Mouse (Mus musculus): Measurements from ENCODE around the gene Wdr31. TPM values are rescaled to one million over a fixed set of nuclear protein-coding genes. Genes with fewer than 3 reads are reported as not detected.
A peak's percentile ranks its signal among the peaks of the same experiment; 100 is the strongest.
"Not testable (repeated sequence)": the region's sequence is repeated elsewhere in the genome, so short reads cannot be mapped to it uniquely, and the experiment has no call there.

Wdr31 gene
- polyA plus RNA-seq, 1 experiment from 2014 or later = 5.2 TPM

- TF ChIP-seq EP300 (IDR thresholded peaks at IDR 0.05) (no peak), CTCF (IDR thresholded peaks at IDR 0.05) (no peak)
- Histone ChIP-seq H3K9ac (replicated peaks; ENCODE audit: low read depth) (no peak overlapping the region), H3K27me3 (replicated peaks; ENCODE audit: insufficient read depth, low read length) (no peaks in the 10 kb centered on the region), H3K27ac (ENCODE audit: low read length) (peak overlapping the region; percentile 6; the same call in 1 of the 2 replicates), H3K4me3 (ENCODE audit: low read depth, low read length) (peak overlapping the region; percentile 51), H3K9me3 (ENCODE audit: low read length) (no peaks in the 10 kb centered on the region), H3K4me1 (ENCODE audit: insufficient read depth, low read depth, low read length) (peaks cover 6% of the 10 kb centered on the region; the same call in 1 of the 2 replicates), H3K4me2 (replicated peaks; ENCODE audit: low read depth, low read length) (peak overlapping the region; percentile 76), H3K36me3 (ENCODE audit: insufficient read depth, low read length) (no peaks in the 10 kb centered on the region)
- DNase-seq (ENCODE audit: low spot score) (peak; percentile 55), ATAC-seq (no peak)
- 20% methylated on average over 10 of the region's 10 CpGs for WGBS
Measured at GRCm38 (mm10) chr4:62480709-62481605, 10.3 kb upstream of the Wdr31 start.

DNA sequence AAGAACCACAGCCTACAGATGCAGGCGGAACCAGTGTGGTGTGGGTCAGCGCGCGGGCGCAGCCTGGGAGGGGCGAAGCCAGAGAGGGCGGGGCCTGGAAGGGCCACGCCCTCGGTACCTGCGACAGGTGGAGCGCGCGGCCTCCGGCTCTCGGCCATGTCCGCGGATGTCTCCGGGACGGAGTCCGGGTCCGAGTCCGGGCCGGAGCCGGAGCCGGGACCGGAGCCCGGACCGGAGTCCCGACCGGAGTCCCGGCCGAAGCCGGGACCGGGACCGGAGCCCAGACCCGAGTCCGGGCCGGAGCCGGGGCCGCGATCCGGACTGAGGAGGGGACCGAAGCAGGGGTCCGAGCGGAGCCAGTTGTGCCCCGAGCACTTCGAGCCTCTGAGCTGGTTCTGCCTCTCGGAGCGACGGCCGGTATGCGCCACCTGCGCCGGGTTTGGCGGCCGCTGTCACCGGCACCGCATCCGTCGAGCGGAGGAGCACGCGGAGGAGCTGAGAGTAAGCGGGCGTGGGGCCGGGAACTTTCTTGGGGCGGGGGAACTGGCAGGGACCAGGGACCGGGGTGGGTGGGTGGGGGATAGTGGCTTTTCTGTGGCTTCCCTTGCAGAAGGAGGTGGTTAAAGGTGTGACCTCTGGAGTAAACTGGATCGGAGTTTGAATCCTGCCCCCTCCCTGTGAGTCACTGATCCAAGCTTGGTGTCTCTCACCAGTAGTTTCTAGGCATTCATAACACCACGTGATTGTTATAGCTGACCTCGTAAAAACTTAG, 9.4 kb upstream of the Wdr31 start, which contains the start of gene Bspry:
Gene Bspry, plus strand, starts transcription at position 117 of the 772 bp plus-strand sequence.
- DNase-seq (ENCODE audit: low spot score) (peak; percentile 80), ATAC-seq (peak; percentile 87)
- no peaks in the 10 kb centered on the region for H3K36me3 ChIP-seq (ENCODE audit: insufficient read depth, low read length)
- TF ChIP-seq EP300 (IDR thresholded peaks at IDR 0.05) (no peak), CTCF (IDR thresholded peaks at IDR 0.05) (no peak)
- H3K9me3 ChIP-seq (ENCODE audit: low read length) = no peaks in the 10 kb centered on the region
- H3K4me3 ChIP-seq (ENCODE audit: low read depth, low read length) = peak within 1 kb of the TSS; percentile 51
- H3K27me3 ChIP-seq (replicated peaks; ENCODE audit: insufficient read depth, low read length) = no peaks in the 10 kb centered on the region
- peak within 1 kb of the TSS; percentile 80 for H3K27ac ChIP-seq (ENCODE audit: low read length)
- peak within 1 kb of the TSS; percentile 48 for H3K9ac ChIP-seq (replicated peaks; ENCODE audit: low read depth)
- H3K4me1 ChIP-seq (ENCODE audit: insufficient read depth, low read depth, low read length) = peaks cover 1% of the 10 kb centered on the region; the same call in 1 of the 2 replicates
- H3K4me2 ChIP-seq (replicated peaks; ENCODE audit: low read depth, low read length) = peak within 1 kb of the TSS; percentile 76
- 2% methylated on average over 65 of the region's 71 CpGs for WGBS

- not testable (repeated sequence) for H3K36me3 ChIP-seq (ENCODE audit: insufficient read depth, low read length); H3K27me3 ChIP-seq (replicated peaks; ENCODE audit: insufficient read depth, low read length); H3K4me1 ChIP-seq (ENCODE audit: insufficient read depth, low read depth, low read length); ATAC-seq; H3K9ac ChIP-seq (replicated peaks; ENCODE audit: low read depth); H3K9me3 ChIP-seq (ENCODE audit: low read length); DNase-seq (ENCODE audit: low spot score)
- H3K4me3 ChIP-seq (ENCODE audit: low read depth, low read length) = peak overlapping the region; percentile 51
- peak overlapping the region; percentile 76 for H3K4me2 ChIP-seq (replicated peaks; ENCODE audit: low read depth, low read length)
- peak; percentile 69 for TF ChIP-seq CTCF (IDR thresholded peaks at IDR 0.05)
- 0 out of 2 replicates have a peak overlapping the region, but pooled peaks have one; percentile 80 for H3K27ac ChIP-seq (ENCODE audit: low read length)
- 14% methylated on average over 11 of the region's 11 CpGs for WGBS
Measured at GRCm38 (mm10) chr4:62479593-62479936, 8.9 kb upstream of the Wdr31 start.

- no peaks in the 10 kb centered on the region for H3K27me3 ChIP-seq (replicated peaks; ENCODE audit: insufficient read depth, low read length)
- peak overlapping the region; percentile 47 for H3K27ac ChIP-seq (ENCODE audit: low read length)
- no peaks in the 10 kb centered on the region for H3K9me3 ChIP-seq (ENCODE audit: low read length)
- no peak overlapping the region for H3K9ac ChIP-seq (replicated peaks; ENCODE audit: low read depth)
- H3K4me1 ChIP-seq (ENCODE audit: insufficient read depth, low read depth, low read length) = no peaks in the 10 kb centered on the region; the same call in 1 of the 2 replicates
- H3K4me3 ChIP-seq (ENCODE audit: low read depth, low read length) = no peak overlapping the region
- peak; percentile 63 for DNase-seq (ENCODE audit: low spot score)
- H3K36me3 ChIP-seq (ENCODE audit: insufficient read depth, low read length) = no peaks in the 10 kb centered on the region
- no peak overlapping the region for H3K4me2 ChIP-seq (replicated peaks; ENCODE audit: low read depth, low read length)
- TF ChIP-seq EP300 (IDR thresholded peaks at IDR 0.05) (peak; percentile 16; the same call in 1 of the 2 replicates), CTCF (IDR thresholded peaks at IDR 0.05) (no peak)
- 54% methylated on average over 6 of the region's 6 CpGs for WGBS
- ATAC-seq = peak; percentile 66
Measured at GRCm38 (mm10) chr4:62477542-62478244, 7.0 kb upstream of the Wdr31 start.

DNA sequence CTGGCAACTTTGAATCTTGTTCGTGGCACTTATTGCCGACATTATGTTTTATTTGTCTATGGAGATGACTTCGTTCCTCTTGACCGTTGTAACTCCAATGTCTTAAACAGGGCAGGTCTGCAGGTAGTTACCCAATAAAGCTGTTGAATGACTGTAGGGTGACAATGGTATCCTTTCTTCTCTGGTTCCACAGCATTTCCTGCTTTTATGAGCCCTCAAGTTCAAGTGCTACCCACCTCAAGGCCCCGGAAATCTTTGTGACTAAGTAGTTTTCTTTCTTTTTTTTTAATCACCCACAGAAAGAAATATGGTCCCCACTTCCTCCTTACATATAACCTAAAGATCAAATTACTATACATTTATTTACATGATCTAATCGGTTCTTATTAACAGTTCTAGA, 5.1 kb upstream of the Wdr31 start:
- Histone ChIP-seq H3K27ac (ENCODE audit: low read length) (peak overlapping the region; percentile 48), H3K36me3 (ENCODE audit: insufficient read depth, low read length) (no peaks in the 10 kb centered on the region), H3K4me3 (ENCODE audit: low read depth, low read length) (no peak overlapping the region), H3K4me2 (replicated peaks; ENCODE audit: low read depth, low read length) (no peak overlapping the region), H3K27me3 (replicated peaks; ENCODE audit: insufficient read depth, low read length) (no peaks in the 10 kb centered on the region), H3K9ac (replicated peaks; ENCODE audit: low read depth) (no peak overlapping the region), H3K4me1 (ENCODE audit: insufficient read depth, low read depth, low read length) (no peaks in the 10 kb centered on the region), H3K9me3 (ENCODE audit: low read length) (no peaks in the 10 kb centered on the region)
- DNase-seq (ENCODE audit: low spot score) (peak; percentile 67), ATAC-seq (no peak)
- 46% methylated on average over 6 of the region's 6 CpGs for WGBS
- 0 out of 2 replicates have a peak, but pooled peaks have one; percentile 13 for TF ChIP-seq EP300 (IDR thresholded peaks at IDR 0.05)
- no peak for TF ChIP-seq CTCF (IDR thresholded peaks at IDR 0.05)

All from lung, postnatal 0 days (tissue).